Comparison of ENCODE assay signal across 20 mouse cellular contexts in the genomic region with DNA sequence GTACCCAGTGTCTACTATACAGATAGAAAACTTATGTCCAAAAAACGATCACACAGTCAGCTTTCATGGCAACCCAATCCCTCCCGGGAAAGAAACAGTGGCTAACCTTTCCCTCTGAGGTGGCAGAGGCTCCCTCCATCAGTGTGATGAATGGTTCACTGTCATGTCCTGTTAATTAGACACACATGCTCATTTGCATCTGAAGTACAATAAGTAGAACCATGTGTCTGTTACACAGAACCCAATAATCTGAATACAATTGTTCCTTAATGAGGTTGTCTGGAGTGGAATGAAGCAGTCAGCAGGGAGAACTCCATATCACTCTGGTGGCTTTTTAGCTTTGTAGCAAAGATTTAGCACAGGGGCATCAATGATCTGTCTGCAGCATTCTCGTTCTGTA.
DNase-seq lines count a peak whose midpoint lies in the region; ATAC-seq and TF ChIP-seq lines count a peak whose summit lies in the region.
"Had no signal": no experiment of that assay in that cellular context is flagged by ENCODE, and none has a peak within 500 bp of the region (broad histone marks: within the 10 kb centered on the region; RNA-seq: fewer than 3 reads in every experiment).

No protein-coding gene starts in this region.

- H3K9ac ChIP-seq in midbrain, embryonic 13.5 days (replicated peaks) = no peak overlapping the region
- H3K9ac ChIP-seq in forebrain, embryonic 14.5 days (ENCODE audit: low read length) = no peak overlapping the region
- no peak overlapping the region for H3K9ac ChIP-seq in hindbrain, postnatal 0 days (replicated peaks; ENCODE audit: low read length)
- H3K9ac ChIP-seq in liver, embryonic 12.5 days = no peak overlapping the region
- H3K9ac ChIP-seq: kidney, embryonic 15.5 days; limb, embryonic 13.5 days; liver, embryonic 15.5 days had no signal

- H3K4me2 ChIP-seq in midbrain, embryonic 13.5 days (replicated peaks) = no peak overlapping the region
- no peak overlapping the region for H3K4me2 ChIP-seq in forebrain, embryonic 14.5 days (ENCODE audit: low read length)
- no peak overlapping the region for H3K4me2 ChIP-seq in hindbrain, postnatal 0 days (ENCODE audit: low read depth, low read length)
- H3K4me2 ChIP-seq in liver, embryonic 12.5 days = no peak overlapping the region
- H3K4me2 ChIP-seq: kidney, embryonic 15.5 days; limb, embryonic 13.5 days; liver, embryonic 15.5 days had no signal

- H3K4me3 ChIP-seq in midbrain, embryonic 13.5 days (replicated peaks) = no peak overlapping the region
- H3K4me3 ChIP-seq in midbrain, embryonic 10.5 days = no peak overlapping the region
- H3K4me3 ChIP-seq in forebrain, embryonic 14.5 days (ENCODE audit: low read depth, low read length) = no peak overlapping the region
- no peak overlapping the region for H3K4me3 ChIP-seq in hindbrain, postnatal 0 days (ENCODE audit: low read length)
- H3K4me3 ChIP-seq in liver, embryonic 12.5 days = no peak overlapping the region
- H3K4me3 ChIP-seq: heart, embryonic 10.5 days; kidney, embryonic 15.5 days; limb, embryonic 13.5 days; liver, embryonic 15.5 days had no signal

- 42% methylated on average over 3 of the region's 3 CpGs for WGBS in midbrain, embryonic 13.5 days
- 66% methylated on average over 3 of the region's 3 CpGs for WGBS in midbrain, embryonic 10.5 days
- 10% methylated on average over 3 of the region's 3 CpGs for WGBS in forebrain, embryonic 14.5 days
- whole genome bisulfite sequencing in hindbrain, postnatal 0 days = 17% methylated on average over 3 of the region's 3 CpGs
- whole genome bisulfite sequencing in liver, embryonic 12.5 days (ENCODE audit: insufficient replicate concordance) = 52% methylated on average over 3 of the region's 3 CpGs

- peaks cover 11% of the 10 kb centered on the region for H3K4me1 ChIP-seq in midbrain, embryonic 13.5 days (replicated peaks)
- H3K4me1 ChIP-seq in midbrain, embryonic 10.5 days = no peaks in the 10 kb centered on the region
- no peaks in the 10 kb centered on the region for H3K4me1 ChIP-seq in forebrain, embryonic 14.5 days (ENCODE audit: control insufficient read depth, insufficient read depth, low read length)
- H3K4me1 ChIP-seq in hindbrain, postnatal 0 days (ENCODE audit: insufficient read depth, low read length) = no peaks in the 10 kb centered on the region
- no peaks in the 10 kb centered on the region for H3K4me1 ChIP-seq in liver, embryonic 12.5 days
- H3K4me1 ChIP-seq: heart, embryonic 10.5 days; kidney, embryonic 15.5 days; liver, embryonic 15.5 days had no signal

- H3K27ac ChIP-seq in midbrain, embryonic 13.5 days = no peak overlapping the region
- H3K27ac ChIP-seq in midbrain, embryonic 10.5 days (replicated peaks) = no peak overlapping the region
- no peak overlapping the region for H3K27ac ChIP-seq in forebrain, embryonic 14.5 days (ENCODE audit: low read depth, low read length)
- no peak overlapping the region for H3K27ac ChIP-seq in hindbrain, postnatal 0 days
- H3K27ac ChIP-seq in liver, embryonic 12.5 days = no peak overlapping the region
- H3K27ac ChIP-seq: heart, embryonic 10.5 days; kidney, embryonic 15.5 days; limb, embryonic 13.5 days; liver, embryonic 15.5 days had no signal

- DNase-seq in midbrain, embryonic 10.5 days (ENCODE audit: low spot score) = no peak
- peak; percentile 28 for DNase-seq in embryo, embryonic 10.5 days (ENCODE audit: low spot score)
- DNase-seq in forebrain, embryonic 14.5 days (ENCODE audit: low spot score) = peak; percentile 35
- DNase-seq in hindbrain, postnatal 0 days (ENCODE audit: low spot score) = peak; percentile 3
- no peak for DNase-seq in right cerebral cortex, adult 2 months (ENCODE audit: low spot score in 2 of 2)
- no peak for DNase-seq in cerebellum, adult 9-11 months
- DNase-seq: adrenal gland, postnatal 10 days; cerebellum, adult 18-20 months; gastrocnemius, postnatal 36 days; heart, postnatal 10 days; layer of hippocampus, adult 9-11 months; right cerebral cortex, postnatal 4 days; thymus, postnatal 14 days had no signal

- no peaks in the 10 kb centered on the region for H3K9me3 ChIP-seq in midbrain, embryonic 13.5 days
- H3K9me3 ChIP-seq in midbrain, embryonic 10.5 days (replicated peaks) = no peaks in the 10 kb centered on the region
- no peaks in the 10 kb centered on the region for H3K9me3 ChIP-seq in forebrain, embryonic 14.5 days (replicated peaks; ENCODE audit: control insufficient read depth, low read length)
- H3K9me3 ChIP-seq in hindbrain, postnatal 0 days (ENCODE audit: low read length) = no peaks in the 10 kb centered on the region
- no peaks in the 10 kb centered on the region for H3K9me3 ChIP-seq in liver, embryonic 12.5 days (replicated peaks)
- H3K9me3 ChIP-seq: heart, embryonic 10.5 days; kidney, embryonic 15.5 days; limb, embryonic 13.5 days; liver, embryonic 15.5 days had no signal

- H3K36me3 ChIP-seq in midbrain, embryonic 13.5 days = no peaks in the 10 kb centered on the region
- H3K36me3 ChIP-seq in midbrain, embryonic 10.5 days = no peaks in the 10 kb centered on the region
- H3K36me3 ChIP-seq in forebrain, embryonic 14.5 days (ENCODE audit: control insufficient read depth, insufficient read depth, low read length) = no peaks in the 10 kb centered on the region
- no peaks in the 10 kb centered on the region for H3K36me3 ChIP-seq in hindbrain, postnatal 0 days (ENCODE audit: insufficient read depth, low read length)
- H3K36me3 ChIP-seq in liver, embryonic 12.5 days = no peaks in the 10 kb centered on the region
- H3K36me3 ChIP-seq: heart, embryonic 10.5 days; kidney, embryonic 15.5 days; limb, embryonic 13.5 days; liver, embryonic 15.5 days had no signal

- TF ChIP-seq CTCF in hindbrain, postnatal 0 days (IDR thresholded peaks at IDR 0.05; ENCODE audit: low read depth) = no peak

- ATAC-seq in midbrain, embryonic 13.5 days = 0 out of 2 replicates have a peak, but pooled peaks have one; percentile 58
- ATAC-seq in forebrain, embryonic 14.5 days = 0 out of 2 replicates have a peak, but pooled peaks have one; percentile 34
- ATAC-seq in hindbrain, postnatal 0 days = 0 out of 2 replicates have a peak, but pooled peaks have one; percentile 45
- no peak for ATAC-seq in liver, embryonic 12.5 days
- ATAC-seq: lung, postnatal 0 days had no signal

- no peaks in the 10 kb centered on the region for H3K27me3 ChIP-seq in midbrain, embryonic 13.5 days
- no peaks in the 10 kb centered on the region for H3K27me3 ChIP-seq in midbrain, embryonic 10.5 days (ENCODE audit: low read depth, poor library complexity, severe bottlenecking)
- H3K27me3 ChIP-seq in forebrain, embryonic 14.5 days (replicated peaks; ENCODE audit: control insufficient read depth, insufficient read depth, low read length) = no peaks in the 10 kb centered on the region
- no peaks in the 10 kb centered on the region for H3K27me3 ChIP-seq in hindbrain, postnatal 0 days (ENCODE audit: insufficient read depth, low read length)
- no peaks in the 10 kb centered on the region for H3K27me3 ChIP-seq in liver, embryonic 12.5 days (replicated peaks)
- H3K27me3 ChIP-seq: kidney, embryonic 15.5 days; limb, embryonic 13.5 days; liver, embryonic 15.5 days had no signal

Comparison
In these comparisons a context has a peak if more than half of its experiments do, and no peak if none do; other contexts are left out.
1. DNase-seq: peak in embryo, embryonic 10.5 days (single experiment), forebrain, embryonic 14.5 days (single experiment) and hindbrain, postnatal 0 days (single experiment); none in midbrain, embryonic 10.5 days (single experiment), right cerebral cortex, adult 2 months (0 of 2) and cerebellum, adult 9-11 months (single experiment).